Mouse (Mus musculus) MEL (cell line): ENCODE measurements at regions not wholly inside any gene's neighbourhood (a gene's known extent, or its start where the extent isn't known, plus 50 kb on each side); places are given as distances from the start of the nearest gene placed in this dataset.

ENCODE experiments used
- DNase-seq: peaks from one replicate; pipeline ENCODE4 v3.0.0; 2011; ENCODE audit warnings: low read depth, low spot score
- H3K27ac ChIP-seq: 2 replicates; pipeline ENCODE4 v1.5.1; 2012; ENCODE audit warnings: low read depth, mild to moderate bottlenecking, control low read depth, low read length, moderate library complexity; ENCODE audit not compliant: control insufficient read depth
- H3K27me3 ChIP-seq, 2 experiments: fragments of 150-350 bp in 1 of 2; sonication (generic) in 1 of 2; 2 replicates each; pipeline ENCODE4 v1.6.1; 2012; ENCODE audit warnings: low read length in 2 of 2, mild to moderate bottlenecking in 2 of 2, improper control_type of control experiment in 1 of 2, moderate library complexity in 1 of 2; ENCODE audit not compliant: insufficient read depth in 2 of 2, control insufficient read depth in 1 of 2
- H3K36me3 ChIP-seq, 2 experiments: 2 replicates each; pipeline ENCODE4 v1.6.1; 2012 to 2014; ENCODE audit warnings: low read length in 2 of 2, improper control_type of control experiment in 1 of 2, inconsistent platforms in 1 of 2, mild to moderate bottlenecking in 1 of 2; ENCODE audit not compliant: insufficient read depth in 2 of 2, control insufficient read depth in 1 of 2
- H3K4me1 ChIP-seq, 2 experiments: fragments of 150-350 bp in 1 of 2; sonication (generic) in 1 of 2; 2 replicates each; pipeline ENCODE4 v1.6.1; 2012; ENCODE audit warnings: low read length in 2 of 2, improper control_type of control experiment in 1 of 2, mild to moderate bottlenecking in 1 of 2; ENCODE audit not compliant: insufficient read depth in 2 of 2, control insufficient read depth in 1 of 2
- H3K4me3 ChIP-seq, 2 experiments: fragments of 150-350 bp in 1 of 2; sonication (generic) in 1 of 2; 2 replicates each; pipeline ENCODE4 v1.5.1; 2012; ENCODE audit warnings: low read depth in 2 of 2, low read length in 2 of 2, mild to moderate bottlenecking in 2 of 2, moderate library complexity in 2 of 2, control low read depth in 1 of 2, improper control_type of control experiment in 1 of 2; ENCODE audit not compliant: control insufficient read depth in 1 of 2, insufficient read depth in 1 of 2
- H3K79me2 ChIP-seq: 2 replicates; pipeline ENCODE4 v1.6.1; 2012; ENCODE audit warnings: mild to moderate bottlenecking, low read length, moderate library complexity; ENCODE audit not compliant: control insufficient read depth, poor library complexity, insufficient read depth
- H3K9ac ChIP-seq: 2 replicates; pipeline ENCODE4 v1.6.1; 2012; ENCODE audit warnings: low read depth, mild to moderate bottlenecking, control low read depth, low read length, moderate library complexity; ENCODE audit not compliant: control insufficient read depth, poor library complexity, severe bottlenecking
- H3K9me3 ChIP-seq: fragments of 150-350 bp; sonication (generic); replicated peaks from 2 replicates; pipeline ENCODE4 v1.6.1; 2012; ENCODE audit warnings: mild to moderate bottlenecking, low read length, improper control_type of control experiment, moderate library complexity; ENCODE audit not compliant: insufficient read depth
- BHLHE40 ChIP-seq: IDR thresholded peaks from 2 replicates; pipeline ENCODE4 v1.6.1; 2012; ENCODE audit warnings: low read depth, mild to moderate bottlenecking, inconsistent platforms, low read length, improper control_type of control experiment, borderline replicate concordance
- CHD1 ChIP-seq: IDR thresholded peaks from 2 replicates; pipeline ENCODE4 v1.6.1; 2012; ENCODE audit warnings: low read depth, mild to moderate bottlenecking, inconsistent platforms, low read length, improper control_type of control experiment
- CHD2 ChIP-seq: IDR thresholded peaks from 2 replicates; pipeline ENCODE4 v1.6.1; 2011; ENCODE audit warnings: low read length, improper control_type of control experiment
- E2F4 ChIP-seq: IDR thresholded peaks from 2 replicates; pipeline ENCODE4 v1.6.1; 2011; ENCODE audit warnings: low read depth, low read length, improper control_type of control experiment, borderline replicate concordance
- EP300 ChIP-seq, 2 experiments: IDR thresholded peaks; 2 replicates each; pipeline ENCODE4 v1.6.1; 2011; ENCODE audit warnings: improper control_type of control experiment in 2 of 2, low read length in 2 of 2, low read depth in 1 of 2, mild to moderate bottlenecking in 1 of 2
- GATA1 ChIP-seq: IDR thresholded peaks from 2 replicates; pipeline ENCODE4 v1.6.1; 2011; ENCODE audit warnings: low read depth, low read length, improper control_type of control experiment
- JUND ChIP-seq: IDR thresholded peaks from 2 replicates; pipeline ENCODE4 v1.6.1; 2011; ENCODE audit warnings: low read depth, mild to moderate bottlenecking, improper control_type of control experiment, low read length
- MAFK ChIP-seq: IDR thresholded peaks from 2 replicates; pipeline ENCODE4 v1.6.1; 2011; ENCODE audit warnings: low read depth, mild to moderate bottlenecking, low read length, improper control_type of control experiment, borderline replicate concordance
- MYC ChIP-seq: IDR thresholded peaks from 2 replicates; pipeline ENCODE4 v1.6.1; 2011; ENCODE audit warnings: low read depth, mild to moderate bottlenecking, low read length, improper control_type of control experiment, moderate library complexity
- NELFE ChIP-seq: IDR thresholded peaks from 2 replicates; pipeline ENCODE4 v1.6.1; 2011; ENCODE audit warnings: low read depth, low read length, improper control_type of control experiment
- POLR2A ChIP-seq, 2 experiments: IDR thresholded peaks; 2 replicates each; pipeline ENCODE4 v1.6.1; 2011 to 2012; ENCODE audit warnings: low read length in 2 of 2, mild to moderate bottlenecking in 2 of 2, control low read depth in 1 of 2, improper control_type of control experiment in 1 of 2, low read depth in 1 of 2, moderate library complexity in 1 of 2; ENCODE audit not compliant: control insufficient read depth in 1 of 2, insufficient read depth in 1 of 2, poor library complexity in 1 of 2
- SIN3A ChIP-seq: IDR thresholded peaks from 2 replicates; pipeline ENCODE4 v1.6.1; 2012; ENCODE audit warnings: low read length, improper control_type of control experiment, inconsistent platforms
- SMC3 ChIP-seq: IDR thresholded peaks from 2 replicates; pipeline ENCODE4 v1.6.1; 2011; ENCODE audit warnings: low read depth, low read length, improper control_type of control experiment
- USF1 ChIP-seq: IDR thresholded peaks from 2 replicates; pipeline ENCODE4 v1.6.1; 2014; ENCODE audit warnings: low read depth, mild to moderate bottlenecking, inconsistent platforms, low read length, improper control_type of control experiment, moderate library complexity
- ZC3H11A ChIP-seq: IDR thresholded peaks from 2 replicates; pipeline ENCODE4 v1.6.1; 2012; ENCODE audit warnings: low read depth, mild to moderate bottlenecking, inconsistent platforms, low read length, improper control_type of control experiment
- ZMIZ1 ChIP-seq: IDR thresholded peaks from 2 replicates; pipeline ENCODE4 v1.6.1; 2012; ENCODE audit warnings: low read depth, mild to moderate bottlenecking, inconsistent platforms, low read length, improper control_type of control experiment, moderate library complexity
- ZNF384 ChIP-seq: IDR thresholded peaks from 2 replicates; pipeline ENCODE4 v1.6.1; 2012; ENCODE audit warnings: low read depth, mild to moderate bottlenecking, inconsistent platforms, low read length, improper control_type of control experiment

- no peaks in the 10 kb centered on the region for H3K79me2 ChIP-seq
- no peaks in the 10 kb centered on the region for H3K4me1 ChIP-seq
- TF ChIP-seq GATA1, result no peak
- TF ChIP-seq BHLHE40, result no peak
- TF ChIP-seq MAFK, result no peak
- TF ChIP-seq CHD1, result no peak
- no peak for TF ChIP-seq EP300 (IDR thresholded peaks at IDR 0.05; ENCODE audit: low read depth in 1 of 2, low read length in 2 of 2)
- TF ChIP-seq E2F4, result no peak
- TF ChIP-seq POLR2A (IDR thresholded peaks at IDR 0.05; ENCODE audit: control insufficient read depth in 1 of 2, insufficient read depth in 1 of 2, low read depth in 1 of 2, low read length in 2 of 2, poor library complexity in 1 of 2), result no peak
- TF ChIP-seq CHD2, result no peak
- TF ChIP-seq USF1, result no peak
- TF ChIP-seq ZC3H11A, result no peak
- no peak for TF ChIP-seq ZMIZ1
- TF ChIP-seq ZNF384, result no peak
- no peak overlapping the region for H3K27ac ChIP-seq
- H3K4me3 ChIP-seq, result no peak overlapping the region
- H3K27me3 ChIP-seq, result no peaks in the 10 kb centered on the region
- no peak overlapping the region for H3K9ac ChIP-seq
- no peaks in the 10 kb centered on the region for H3K9me3 ChIP-seq
- no peak for DNase-seq
- no peaks in the 10 kb centered on the region for H3K36me3 ChIP-seq
Measured at GRCm38 (mm10) chr2:61123046-61123806, 160.2 kb upstream of the Rbms1 start.

DNA sequence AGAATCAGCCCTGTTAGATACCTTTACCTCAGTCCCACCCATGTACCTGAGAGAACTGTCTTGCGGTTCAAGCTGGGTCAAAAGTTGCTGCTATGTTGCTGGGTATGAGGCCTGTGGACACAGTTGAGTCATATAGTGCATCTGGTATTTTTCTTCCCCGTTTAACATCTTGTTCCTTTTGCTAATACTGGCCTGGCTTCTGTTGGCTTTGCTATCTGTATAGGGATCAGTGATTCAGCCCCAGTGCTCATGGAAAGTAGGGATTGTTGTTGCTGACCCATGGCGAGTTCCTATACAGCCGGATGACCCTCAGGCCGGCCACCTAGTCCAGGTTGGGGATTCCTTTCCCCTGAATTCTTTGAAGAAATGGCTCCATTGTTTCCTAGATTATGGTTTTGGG is 158.3 kb upstream of the Rbms1 start:
- no peaks in the 10 kb centered on the region for H3K9me3 ChIP-seq
- no peak overlapping the region for H3K9ac ChIP-seq
- no peaks in the 10 kb centered on the region for H3K27me3 ChIP-seq
- no peak overlapping the region for H3K27ac ChIP-seq
- DNase-seq, result no peak
- no peaks in the 10 kb centered on the region for H3K36me3 ChIP-seq
- no peaks in the 10 kb centered on the region for H3K79me2 ChIP-seq
- no peaks in the 10 kb centered on the region for H3K4me1 ChIP-seq
- no peak overlapping the region for H3K4me3 ChIP-seq
- TF ChIP-seq JUND (no peak), SMC3 (no peak), BHLHE40 (no peak), NELFE (no peak), E2F4 (no peak), CHD1 (no peak), EP300 (IDR thresholded peaks at IDR 0.05; ENCODE audit: low read depth in 1 of 2, low read length in 2 of 2) (no peak), SIN3A (no peak), MYC (no peak)
- TF ChIP-seq, all 39 proteins: peak for 0
